Mouse (Mus musculus): ENCODE measurements around the gene 3110082I17Rik. TPM values are rescaled to one million over a fixed set of nuclear protein-coding genes. Genes with fewer than 3 reads are reported as not detected.

3110082I17Rik gene
- polyA plus RNA-seq, 1 experiment from 2014 or later = 32.7 TPM

- Histone ChIP-seq H3K9me3 (no peaks in the 10 kb centered on the region), H3K4me2 (no peak overlapping the region), H3K9ac (replicated peaks) (no peak overlapping the region), H3K4me1 (replicated peaks) (peaks cover 28% of the 10 kb centered on the region), H3K36me3 (no peaks in the 10 kb centered on the region; the same call in 1 of the 2 replicates), H3K4me3 (replicated peaks) (no peak overlapping the region), H3K27ac (no peak overlapping the region; the same call in 1 of the 2 replicates), H3K27me3 (no peaks in the 10 kb centered on the region)
- WGBS = 62% methylated on average over 8 of the region's 8 CpGs
- no peak for ATAC-seq (ENCODE audit: insufficient number of reproducible peaks, insufficient read depth, low FRiP score, low TSS enrichment, low read depth)
These were observed 25.4 kb downstream of the 3110082I17Rik start for GRCm38 (mm10) chr5:139434940-139435339.

- no peaks in the 10 kb centered on the region for H3K9me3 ChIP-seq
- H3K9ac ChIP-seq (replicated peaks) = no peak overlapping the region
- 80% methylated on average over 9 of the region's 9 CpGs for WGBS
- no peak for ATAC-seq (ENCODE audit: insufficient number of reproducible peaks, insufficient read depth, low FRiP score, low TSS enrichment, low read depth)
- peak overlapping the region; percentile 14; the same call in 1 of the 2 replicates for H3K27ac ChIP-seq
- no peak overlapping the region for H3K4me2 ChIP-seq
- peaks cover 35% of the 10 kb centered on the region for H3K4me1 ChIP-seq (replicated peaks)
- no peak overlapping the region for H3K4me3 ChIP-seq (replicated peaks)
- H3K27me3 ChIP-seq = no peaks in the 10 kb centered on the region
- no peaks in the 10 kb centered on the region; the same call in 1 of the 2 replicates for H3K36me3 ChIP-seq
These were observed 26.3 kb downstream of the 3110082I17Rik start for GRCm38 (mm10) chr5:139433842-139434568.

- H3K9ac ChIP-seq (replicated peaks) = 0 out of 2 replicates have a peak overlapping the region, but pooled peaks have one; percentile 2
- ATAC-seq (ENCODE audit: insufficient number of reproducible peaks, insufficient read depth, low FRiP score, low TSS enrichment, low read depth) = no peak
- WGBS = 67% methylated on average over 7 of the region's 7 CpGs
- H3K4me3 ChIP-seq (replicated peaks) = no peak overlapping the region
- no peaks in the 10 kb centered on the region for H3K9me3 ChIP-seq
- no peaks in the 10 kb centered on the region for H3K27me3 ChIP-seq
- no peak overlapping the region for H3K4me2 ChIP-seq
- H3K27ac ChIP-seq = no peak overlapping the region
- no peaks in the 10 kb centered on the region; the same call in 1 of the 2 replicates for H3K36me3 ChIP-seq
- peaks cover 37% of the 10 kb centered on the region for H3K4me1 ChIP-seq (replicated peaks)
These were observed 27.4 kb downstream of the 3110082I17Rik start for GRCm38 (mm10) chr5:139432747-139433508.

GRCm38 (mm10) chr5:139432333-139432732 lies 28.0 kb downstream of the 3110082I17Rik start:
- Histone ChIP-seq H3K4me2 (no peak overlapping the region), H3K9me3 (no peaks in the 10 kb centered on the region), H3K27me3 (no peaks in the 10 kb centered on the region), H3K4me3 (replicated peaks) (no peak overlapping the region), H3K9ac (replicated peaks) (0 out of 2 replicates have a peak overlapping the region, but pooled peaks have one; percentile 2), H3K36me3 (no peaks in the 10 kb centered on the region; the same call in 1 of the 2 replicates), H3K4me1 (replicated peaks) (peaks cover 38% of the 10 kb centered on the region), H3K27ac (no peak overlapping the region)
- no peak for ATAC-seq (ENCODE audit: insufficient number of reproducible peaks, insufficient read depth, low FRiP score, low TSS enrichment, low read depth)
- 65% methylated on average over 6 of the region's 6 CpGs for WGBS

GRCm38 (mm10) chr5:139429818-139430341 lies 30.4 kb downstream of the 3110082I17Rik start:
- no peak overlapping the region for H3K4me2 ChIP-seq
- ATAC-seq (ENCODE audit: insufficient number of reproducible peaks, insufficient read depth, low FRiP score, low TSS enrichment, low read depth) = no peak
- H3K4me3 ChIP-seq (replicated peaks) = no peak overlapping the region
- peaks cover 11% of the 10 kb centered on the region; the same call in 1 of the 2 replicates for H3K36me3 ChIP-seq
- no peaks in the 10 kb centered on the region for H3K27me3 ChIP-seq
- no peaks in the 10 kb centered on the region for H3K9me3 ChIP-seq
- no peak overlapping the region for H3K9ac ChIP-seq (replicated peaks)
- peaks cover 41% of the 10 kb centered on the region for H3K4me1 ChIP-seq (replicated peaks)
- 0 out of 2 replicates have a peak overlapping the region, but pooled peaks have one; percentile 17 for H3K27ac ChIP-seq
- 25% methylated on average over 12 of the region's 12 CpGs for WGBS

- Histone ChIP-seq H3K4me1 (replicated peaks) (peaks cover 40% of the 10 kb centered on the region), H3K4me3 (replicated peaks) (no peak overlapping the region), H3K9ac (replicated peaks) (no peak overlapping the region), H3K4me2 (no peak overlapping the region), H3K36me3 (0 out of 2 replicates have a peak, but pooled peaks cover 11% of the 10 kb centered on the region), H3K27me3 (no peaks in the 10 kb centered on the region), H3K9me3 (no peaks in the 10 kb centered on the region), H3K27ac (no peak overlapping the region)
- ATAC-seq (ENCODE audit: insufficient number of reproducible peaks, insufficient read depth, low FRiP score, low TSS enrichment, low read depth) = no peak
- WGBS = 79% methylated on average over 9 of the region's 9 CpGs
These were observed 32.3 kb downstream of the 3110082I17Rik start for GRCm38 (mm10) chr5:139427989-139428388.

GRCm38 (mm10) chr5:139427001-139427400 lies 33.3 kb downstream of the 3110082I17Rik start:
- Histone ChIP-seq H3K27me3 (no peaks in the 10 kb centered on the region), H3K9me3 (no peaks in the 10 kb centered on the region), H3K4me2 (no peak overlapping the region), H3K4me3 (replicated peaks) (no peak overlapping the region), H3K36me3 (0 out of 2 replicates have a peak, but pooled peaks cover 11% of the 10 kb centered on the region), H3K4me1 (replicated peaks) (peaks cover 49% of the 10 kb centered on the region), H3K27ac (no peak overlapping the region), H3K9ac (replicated peaks) (no peak overlapping the region)
- ATAC-seq (ENCODE audit: insufficient number of reproducible peaks, insufficient read depth, low FRiP score, low TSS enrichment, low read depth) = no peak
- 89% methylated on average over 9 of the region's 9 CpGs for WGBS

- no peaks in the 10 kb centered on the region for H3K27me3 ChIP-seq
- 67% methylated on average over 9 of the region's 9 CpGs for WGBS
- H3K36me3 ChIP-seq = 0 out of 2 replicates have a peak, but pooled peaks cover 11% of the 10 kb centered on the region
- peaks cover 43% of the 10 kb centered on the region for H3K4me1 ChIP-seq (replicated peaks)
- ATAC-seq (ENCODE audit: insufficient number of reproducible peaks, insufficient read depth, low FRiP score, low TSS enrichment, low read depth) = no peak
- H3K9me3 ChIP-seq = no peaks in the 10 kb centered on the region
- H3K9ac ChIP-seq (replicated peaks) = no peak overlapping the region
- H3K27ac ChIP-seq = 0 out of 2 replicates have a peak overlapping the region, but pooled peaks have one; percentile 29
- H3K4me3 ChIP-seq (replicated peaks) = no peak overlapping the region
- H3K4me2 ChIP-seq = no peak overlapping the region
These were observed 35.1 kb downstream of the 3110082I17Rik start for GRCm38 (mm10) chr5:139425198-139425597.

- peaks cover 49% of the 10 kb centered on the region for H3K4me1 ChIP-seq (replicated peaks)
- peak within 1 kb of the TSS; percentile 50 for H3K4me2 ChIP-seq
- ATAC-seq (ENCODE audit: insufficient number of reproducible peaks, insufficient read depth, low FRiP score, low TSS enrichment, low read depth) = no peak
- H3K27me3 ChIP-seq = no peaks in the 10 kb centered on the region
- 51% methylated on average over 21 of the region's 21 CpGs for WGBS
- 0 out of 2 replicates have a peak within 1 kb of the TSS, but pooled peaks have one; percentile 23 for H3K27ac ChIP-seq
- H3K9ac ChIP-seq (replicated peaks) = peak within 1 kb of the TSS; percentile 50
- H3K9me3 ChIP-seq = no peaks in the 10 kb centered on the region
- H3K36me3 ChIP-seq = 0 out of 2 replicates have a peak, but pooled peaks cover 11% of the 10 kb centered on the region
- peak within 1 kb of the TSS; percentile 31 for H3K4me3 ChIP-seq (replicated peaks)
These were observed 37.1 kb downstream of the 3110082I17Rik start, which contains the start of gene Gper1 for GRCm38 (mm10) chr5:139423026-139423865. Gene Gper1 (plus strand): TSS chr5:139423151.

- Histone ChIP-seq H3K36me3 (peaks cover 3% of the 10 kb centered on the region; the same call in 1 of the 2 replicates), H3K27ac (peak overlapping the region; percentile 1; the same call in 1 of the 2 replicates), H3K27me3 (no peaks in the 10 kb centered on the region), H3K9me3 (peaks cover 6% of the 10 kb centered on the region; the same call in 1 of the 2 replicates), H3K9ac (replicated peaks) (no peak overlapping the region), H3K4me3 (replicated peaks) (no peak overlapping the region), H3K4me1 (replicated peaks) (peaks cover 46% of the 10 kb centered on the region), H3K4me2 (no peak overlapping the region)
- no peak for ATAC-seq (ENCODE audit: insufficient number of reproducible peaks, insufficient read depth, low FRiP score, low TSS enrichment, low read depth)
- 17% methylated on average over 3 of the region's 3 CpGs for WGBS
These were observed 41.7 kb downstream of the 3110082I17Rik start for GRCm38 (mm10) chr5:139418633-139419032.

Measured in limb, embryonic 12.5 days (tissue).